Mouse (Mus musculus) megakaryocyte, adult 5-6 weeks (primary cell): ENCODE measurements around the gene C2cd2l. TPM values are rescaled to one million over a fixed set of nuclear protein-coding genes. Genes with fewer than 3 reads are reported as not detected.
"Not testable (repeated sequence)": the region's sequence is repeated elsewhere in the genome, so short reads cannot be mapped to it uniquely, and the experiment has no call there.

Experiments used
- ATAC-seq: 2 replicates; pipeline ENCODE4 v1.8.0; 2016; ENCODE audit warnings: mild to moderate bottlenecking, inconsistent platforms; ENCODE audit not compliant: poor library complexity, severe bottlenecking
- total RNA-seq, 2 experiments: library from RNA; stranded (forward) in 1 of 2; stranded (reverse) in 1 of 2; fragments of 153-499, 151-499 nt in 1 of 2; fragments of 221-1000, 200-1000 nt in 1 of 2; gene quantifications; 2 replicates each; pipeline versions ENCODE4 v1.2.3 to v1.2.4; 2015 to 2017

The C2cd2l gene
- total RNA-seq, 2 experiments from 2014 or later: 13.4 to 16.4 TPM

DNA sequence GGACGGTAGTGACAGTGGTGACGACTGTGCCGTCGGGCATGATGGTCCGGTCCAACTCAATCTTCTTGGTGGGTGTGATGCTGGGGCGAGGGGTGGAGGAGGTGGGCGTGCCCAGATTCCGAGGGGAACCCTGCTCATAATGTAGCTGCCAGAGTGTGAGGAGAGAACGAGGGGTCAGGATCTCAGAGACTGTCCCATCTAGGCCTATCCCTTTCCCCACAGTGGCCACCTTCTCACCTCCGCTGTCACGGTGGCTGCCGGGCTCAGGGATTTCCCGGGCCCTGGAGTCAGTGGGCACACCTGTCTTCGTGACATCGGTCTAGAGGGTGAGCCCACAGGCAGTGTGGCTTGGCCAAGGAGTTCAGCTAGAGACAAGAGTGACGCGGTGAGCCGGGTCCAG, 5.2 kb downstream of the C2cd2l start:
- ATAC-seq: no peak

DNA sequence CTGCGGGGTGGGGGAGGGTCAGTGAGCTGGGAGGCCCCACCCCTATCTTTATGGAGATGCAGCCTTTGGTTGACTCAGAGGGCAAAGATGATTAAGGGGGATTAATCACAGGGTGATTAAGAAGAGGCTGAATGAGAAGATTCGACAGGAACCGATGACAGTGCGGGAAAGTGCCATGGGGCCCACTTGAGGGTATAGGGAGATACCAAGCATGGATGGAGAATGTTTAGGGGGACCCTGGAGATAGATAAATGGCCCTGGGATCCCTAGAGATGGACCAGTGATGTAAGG, 5.9 kb downstream of the C2cd2l start:
- no peak for ATAC-seq

DNA sequence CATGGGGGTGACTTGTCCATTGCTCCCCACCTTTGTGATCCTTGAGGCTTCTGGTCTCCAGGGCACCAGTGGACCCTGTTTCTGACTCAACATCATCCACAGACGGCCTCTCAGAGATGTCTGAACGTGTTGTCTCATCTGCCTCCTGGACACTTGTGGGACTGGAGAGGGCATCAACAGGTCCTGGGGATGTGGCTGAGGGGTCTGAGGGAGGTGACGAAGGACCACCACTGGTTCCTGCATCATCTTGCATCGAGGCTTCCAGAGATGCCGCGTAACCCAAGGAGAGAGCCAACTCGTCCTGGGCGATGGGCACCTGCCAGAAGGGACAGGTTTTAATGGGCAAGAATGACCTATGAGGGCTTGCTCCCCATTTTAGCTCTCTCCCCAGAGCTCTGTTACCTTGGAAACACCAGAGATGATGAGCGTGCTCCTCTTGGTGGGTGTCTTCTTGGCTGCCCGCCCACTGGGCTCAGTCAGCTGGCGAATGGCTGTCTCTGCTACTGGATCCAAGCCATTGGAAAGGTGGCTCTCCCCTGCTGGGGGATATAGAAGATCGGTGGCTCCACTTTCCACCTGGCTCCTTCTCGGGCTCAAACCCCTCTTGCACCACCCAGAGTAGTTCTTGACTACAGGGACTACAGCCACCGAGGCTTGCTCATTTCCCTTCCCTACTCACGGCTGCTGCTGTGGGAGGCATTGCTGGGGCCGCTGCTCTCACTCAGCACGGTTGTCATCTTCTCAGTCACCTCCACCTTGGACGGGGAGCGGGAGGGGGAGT, 6.4 kb downstream of the C2cd2l start:
- ATAC-seq: no peak

DNA sequence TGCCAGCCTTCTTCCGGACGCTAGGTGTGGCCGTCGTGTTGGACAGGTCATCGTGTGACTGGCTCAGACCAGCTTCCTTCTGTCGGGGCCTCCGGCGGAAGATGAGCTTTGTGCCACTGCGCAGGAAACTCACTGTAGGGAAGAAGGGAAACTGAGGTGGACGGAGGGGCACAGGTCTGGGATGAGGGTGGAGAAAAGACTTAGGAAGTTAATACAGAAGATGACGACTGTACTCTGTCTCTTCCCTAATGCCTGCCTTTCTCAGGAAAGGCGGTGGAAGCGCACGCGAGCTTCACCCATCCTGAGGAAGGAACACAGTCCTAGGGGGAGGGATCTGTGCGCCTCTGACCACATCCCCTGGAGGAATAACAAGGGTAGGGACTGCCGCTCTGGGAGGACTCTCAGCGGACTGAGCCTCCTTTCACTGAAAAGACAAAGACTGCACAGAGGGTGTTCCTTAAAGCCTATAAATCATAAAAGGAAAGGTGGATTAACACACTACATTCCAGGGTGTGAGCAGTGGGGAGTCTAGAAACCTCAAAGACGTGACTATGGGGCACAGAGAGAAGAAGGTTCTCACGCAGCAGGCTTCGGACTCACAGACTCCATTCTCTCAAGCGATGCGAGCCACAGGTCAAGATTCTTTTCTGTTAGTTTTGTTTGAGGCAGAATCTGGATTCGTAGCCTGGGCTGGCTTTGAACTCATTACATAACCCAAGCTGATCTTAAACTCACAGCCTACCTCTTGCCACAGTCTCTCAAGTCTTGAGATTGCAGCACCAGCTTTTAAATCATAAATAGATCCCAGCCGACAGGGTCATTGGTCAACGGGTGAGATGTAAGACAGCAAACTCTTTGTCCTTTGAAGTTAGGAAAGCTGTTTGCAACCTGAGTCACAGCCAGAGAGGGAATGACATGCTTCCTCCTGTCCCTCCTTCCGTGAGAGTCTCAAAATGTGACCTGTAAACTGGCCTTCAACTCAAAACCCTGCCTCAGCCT, 8.7 kb downstream of the C2cd2l start:
- ATAC-seq: no peak

DNA sequence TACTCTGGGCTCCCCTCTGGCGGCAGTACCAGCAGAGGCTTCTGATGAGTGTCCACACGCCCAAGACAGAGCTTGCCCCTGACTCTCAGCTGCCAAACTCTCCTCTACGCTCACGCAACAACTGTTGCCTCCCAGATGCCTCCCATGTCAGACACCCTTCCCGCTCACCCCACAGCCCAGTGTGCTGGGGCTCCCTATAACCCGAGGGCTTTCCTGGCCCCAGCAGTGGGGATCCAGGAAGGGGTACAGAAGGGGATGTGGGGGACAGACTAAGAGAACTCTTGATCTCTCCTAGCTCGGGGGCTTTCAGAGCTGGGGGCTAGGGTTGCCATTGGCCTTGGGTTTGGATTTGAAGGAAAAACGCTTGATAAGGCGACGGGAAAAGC, 9.3 kb downstream of the C2cd2l start:
- ATAC-seq: no peak

DNA sequence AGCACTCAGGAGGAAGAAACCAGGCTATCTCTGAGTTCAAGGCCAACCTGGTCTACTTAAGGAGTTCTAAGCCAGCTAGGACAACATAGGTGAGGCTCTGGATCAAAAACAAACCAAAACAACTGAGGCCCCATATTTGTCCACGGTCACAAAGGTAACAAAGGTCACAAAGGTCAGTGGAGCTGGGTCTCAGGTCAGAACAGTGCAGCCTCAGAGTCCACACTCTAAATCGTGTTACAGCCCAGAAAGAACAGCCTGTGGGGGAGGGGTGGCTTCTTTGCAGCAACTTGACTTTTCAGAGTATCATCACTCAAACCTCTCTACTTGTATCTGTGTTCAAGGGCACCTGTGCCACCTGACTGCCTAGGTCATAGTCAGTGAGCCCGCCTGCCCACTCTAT, 10.3 kb downstream of the C2cd2l start:
- ATAC-seq: no peak

DNA sequence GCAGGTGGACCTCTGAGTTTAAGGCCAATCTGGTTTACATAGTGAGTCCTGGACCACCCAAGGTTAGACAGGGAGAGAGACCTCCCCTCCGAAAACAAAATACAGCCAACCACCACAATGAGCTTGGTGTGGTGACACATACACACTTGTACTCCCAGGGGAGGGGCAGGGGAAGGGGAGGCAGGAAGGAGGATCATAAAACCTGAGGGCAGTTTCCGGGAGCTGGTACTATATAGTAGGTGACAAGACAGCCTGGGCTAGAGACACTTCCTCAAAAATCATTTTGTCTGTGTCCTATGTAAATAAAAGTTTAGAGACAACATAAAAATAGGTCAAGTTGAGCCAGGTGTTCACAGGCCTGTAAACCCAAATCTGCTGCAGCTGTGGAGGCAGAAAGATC, 12.8 kb downstream of the C2cd2l start:
- ATAC-seq: no peak

DNA sequence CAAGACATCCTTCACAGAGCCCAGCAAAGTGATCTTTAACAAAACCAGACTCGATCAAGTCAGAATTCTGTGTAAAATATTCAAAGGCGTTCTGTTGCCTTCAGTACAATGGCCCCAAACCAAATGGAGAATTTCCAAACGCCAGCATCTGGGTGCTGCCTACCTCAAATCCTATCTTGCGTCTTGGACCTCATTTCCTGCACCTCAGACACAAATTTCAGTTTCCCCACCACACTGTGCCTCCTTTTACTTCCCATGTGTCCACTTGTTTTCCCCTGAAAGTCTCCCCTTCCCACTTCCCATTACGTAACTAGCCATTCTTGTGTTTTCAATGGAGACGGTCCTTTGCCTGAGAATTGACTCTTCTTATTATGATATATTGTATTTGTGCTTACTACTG, 13.6 kb downstream of the C2cd2l start:
- ATAC-seq: no peak

DNA sequence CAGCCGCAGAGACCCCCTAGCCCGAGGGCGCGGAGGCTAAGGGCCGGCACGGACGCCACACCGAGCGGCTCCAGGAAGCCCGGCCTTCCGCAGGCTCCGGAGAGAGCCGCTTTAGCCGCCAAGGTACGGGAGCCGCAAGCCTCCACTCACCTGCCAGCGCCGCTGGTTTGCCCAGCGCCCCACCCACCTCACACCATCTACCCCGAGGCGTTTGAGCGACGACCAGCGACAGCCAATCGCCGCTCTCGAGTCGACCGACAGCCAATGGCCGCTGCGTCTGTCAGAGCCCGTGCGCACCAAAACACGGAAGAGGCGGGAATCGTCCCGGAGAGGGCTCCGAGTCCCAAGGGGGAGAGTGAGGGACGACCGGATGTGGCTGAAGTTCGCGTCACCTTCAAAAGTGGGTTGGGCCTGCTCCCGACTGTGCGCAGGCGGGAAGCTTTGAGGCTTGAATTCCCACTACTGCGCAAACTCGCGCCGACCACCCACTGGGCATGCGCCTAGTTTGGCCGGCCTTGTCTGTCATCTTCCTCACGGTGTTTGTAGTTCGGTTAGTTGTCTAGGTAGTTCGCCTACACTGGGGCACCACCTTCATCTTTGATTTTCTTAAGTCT, 14.5 kb downstream of the C2cd2l start, which contains the start of gene Hinfp:
TSS of gene Hinfp (minus strand) at position 206 of the 614 bp plus-strand sequence.
- peak; percentile 99 for ATAC-seq

DNA sequence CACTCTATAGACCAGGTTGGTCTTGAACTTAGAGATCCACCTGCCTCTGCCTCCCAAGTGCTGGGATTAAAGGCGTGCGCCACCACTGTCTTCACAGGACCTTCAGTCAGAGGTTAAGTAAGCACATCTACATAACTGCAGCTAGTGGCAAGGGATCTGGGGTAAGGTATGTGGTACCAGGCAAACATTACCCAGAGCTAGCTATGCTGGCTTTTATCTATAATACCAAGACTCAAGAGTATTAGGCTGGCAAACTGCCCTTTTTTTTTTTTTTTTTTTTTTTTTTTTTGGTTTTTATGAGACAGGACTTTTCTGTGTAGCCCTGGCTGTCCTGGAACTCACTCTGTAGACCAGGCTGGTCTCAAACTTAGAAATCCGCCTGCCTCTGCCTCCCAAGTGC, 20.1 kb downstream of the C2cd2l start:
- ATAC-seq: not testable (repeated sequence)

DNA sequence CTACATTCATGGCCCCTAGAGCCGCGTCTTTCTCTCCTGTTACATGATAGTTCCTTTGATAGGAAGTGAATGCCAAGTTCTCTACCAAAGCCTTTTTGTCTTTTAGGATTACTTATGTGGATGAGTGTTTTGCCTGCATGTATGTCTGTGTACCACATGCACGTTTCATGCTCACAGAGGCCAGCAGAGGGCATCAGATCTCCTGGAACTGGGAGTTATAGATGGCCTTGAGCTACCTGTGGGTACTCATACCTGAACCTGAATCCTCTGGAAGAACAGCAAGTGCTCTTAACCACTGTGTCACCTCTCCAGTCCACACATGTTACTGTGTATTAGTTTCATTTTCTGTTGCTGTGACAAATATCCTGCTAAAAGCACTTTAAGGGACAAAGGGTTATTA, 27.6 kb downstream of the C2cd2l start:
- peak; percentile 72 for ATAC-seq

DNA sequence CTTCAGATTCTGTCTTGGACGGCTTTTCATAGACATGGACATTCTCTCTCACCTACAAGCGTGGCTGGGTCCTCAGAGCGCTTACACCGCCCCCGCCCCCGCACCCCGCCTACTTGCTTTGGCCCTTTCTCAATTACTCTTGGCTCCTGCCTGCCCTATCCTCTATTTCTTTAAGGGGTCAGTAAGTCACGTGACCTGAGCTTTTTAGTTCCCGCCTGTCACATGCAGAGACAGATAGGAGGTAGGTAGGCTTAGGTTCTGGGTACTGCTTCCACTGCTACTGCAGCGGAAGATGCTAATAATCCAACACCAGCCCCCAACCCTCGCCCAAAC, 31.2 kb downstream of the C2cd2l start:
- ATAC-seq: no peak

DNA sequence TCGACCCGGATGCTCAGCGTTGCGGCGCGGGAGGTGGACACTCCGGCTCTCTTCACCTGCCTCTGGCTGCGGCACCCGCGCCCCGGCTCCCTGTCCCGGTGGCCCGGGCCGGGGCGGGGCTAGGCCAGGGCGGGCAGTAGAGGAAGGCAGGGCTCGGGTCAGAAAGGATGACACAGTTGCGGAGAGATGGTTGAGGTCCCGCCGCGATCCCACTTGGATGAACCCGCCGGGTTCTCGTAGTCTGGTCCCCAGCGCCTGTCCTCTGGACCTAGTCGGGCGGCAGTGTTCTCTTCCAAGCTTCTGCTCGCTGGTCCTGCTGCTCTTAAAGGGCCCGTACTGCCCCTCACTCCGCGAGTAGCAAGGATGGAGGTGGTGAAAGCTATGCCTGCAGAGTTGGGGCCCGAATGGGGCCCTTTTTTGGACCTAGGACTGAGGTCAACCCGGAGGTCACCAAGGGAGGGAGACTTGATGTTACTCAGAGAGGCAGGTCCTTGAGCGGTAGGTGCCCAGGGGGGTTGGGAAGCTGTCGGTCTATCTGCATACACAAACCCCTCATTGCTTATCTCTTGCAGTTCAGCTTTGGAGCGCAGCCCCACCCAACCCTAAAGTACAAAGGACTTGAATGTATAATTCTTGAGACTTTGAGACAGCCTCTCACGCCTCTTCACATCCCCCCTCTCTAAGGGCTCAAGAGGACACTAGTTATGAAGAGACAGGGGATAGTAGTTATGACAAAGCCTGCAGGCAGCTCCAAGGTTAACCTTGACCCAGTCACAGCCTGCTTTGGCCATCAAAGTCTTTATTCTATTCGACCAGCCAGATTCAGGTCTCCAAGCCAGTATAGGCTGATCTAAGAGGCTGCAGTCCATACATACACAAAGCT, 31.8 kb downstream of the C2cd2l start, which contains the start of gene Abcg4:
TSS of gene Abcg4 (minus strand) at position 540 of the 883 bp plus-strand sequence.
- ATAC-seq: peak; percentile 41

DNA sequence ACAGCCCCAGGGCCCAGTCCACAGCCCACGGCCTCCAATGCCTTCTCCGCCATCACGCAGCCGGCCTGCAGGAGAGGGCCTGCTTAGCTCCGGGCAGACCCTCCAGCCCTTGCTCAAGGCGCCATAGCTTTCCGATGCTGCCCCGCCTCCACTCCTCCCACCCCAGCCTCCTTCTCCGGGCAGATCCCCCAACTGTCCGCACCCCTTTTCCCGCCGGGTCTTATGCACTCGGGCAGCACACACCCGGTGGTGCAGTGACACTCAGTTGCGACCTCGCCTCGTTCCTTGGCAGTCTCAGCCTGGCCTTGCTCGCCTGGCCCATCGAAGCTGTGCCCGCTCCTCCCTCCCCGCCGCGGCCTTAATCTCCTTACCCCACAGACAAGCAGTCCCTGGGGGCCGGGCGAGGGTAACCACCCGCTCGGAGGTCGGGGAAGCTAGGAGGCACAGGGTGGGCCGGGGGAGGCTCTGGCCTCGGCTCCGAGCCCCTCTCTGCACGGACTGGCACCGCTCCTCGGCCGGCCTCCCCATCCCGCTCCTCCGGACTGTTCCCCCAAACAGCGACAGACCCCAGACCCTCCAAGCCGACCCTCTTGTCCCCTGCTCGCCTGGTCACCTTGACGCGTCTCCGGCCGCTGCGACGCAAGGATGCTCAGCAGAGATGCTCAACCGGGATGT, 32.5 kb downstream of the C2cd2l start:
- ATAC-seq: peak; percentile 25; the same call in 1 of the 2 replicates

DNA sequence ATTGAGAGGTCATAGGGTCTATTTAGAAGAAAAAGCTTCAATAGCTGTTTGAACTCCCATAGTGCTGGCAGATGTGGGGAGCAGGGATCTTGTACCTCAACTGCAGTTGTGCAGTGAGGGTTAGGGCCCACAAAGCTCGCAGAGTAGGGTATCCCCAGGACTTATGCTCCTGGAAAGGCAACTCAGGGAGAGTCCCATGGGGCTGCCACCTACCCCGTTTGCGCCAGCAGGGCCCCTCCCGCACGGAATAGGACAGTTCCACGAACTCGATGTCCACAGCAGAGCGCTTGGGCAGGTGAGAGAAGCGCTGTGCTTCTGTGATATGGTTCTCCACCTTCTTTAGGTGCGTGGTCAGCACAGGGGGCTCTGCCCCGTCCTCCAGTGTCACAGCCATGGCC, 33.1 kb downstream of the C2cd2l start:
- 0 out of 2 replicates have a peak, but pooled peaks have one; percentile 5 for ATAC-seq

DNA sequence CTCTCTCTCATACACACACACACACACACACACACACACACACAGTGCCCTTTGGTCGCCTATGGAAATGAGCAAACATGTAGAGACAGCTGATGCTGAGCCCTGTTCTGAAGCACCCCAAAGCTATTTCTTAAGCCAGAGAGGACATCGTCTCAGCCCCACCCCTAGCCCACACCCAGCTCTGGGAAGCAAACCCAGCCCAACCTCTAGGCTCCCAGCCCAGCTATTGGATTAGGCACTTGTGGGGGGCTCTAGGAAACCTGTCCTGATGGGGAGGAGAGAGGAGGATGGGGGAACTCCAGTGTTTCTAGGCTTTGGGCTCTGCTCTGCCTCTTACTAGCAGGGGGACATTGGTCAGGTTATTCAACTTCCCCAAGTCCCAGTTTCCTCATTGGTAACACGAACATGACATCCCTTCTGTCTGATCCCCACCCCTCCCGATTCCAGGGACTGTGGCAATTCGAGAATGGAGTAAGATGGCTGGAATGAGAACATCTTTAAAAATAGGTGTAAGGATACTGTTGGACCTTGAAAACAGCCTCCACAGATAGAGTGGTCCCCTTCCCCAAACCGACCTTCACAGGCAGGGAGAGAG, 33.7 kb downstream of the C2cd2l start:
- ATAC-seq: peak; percentile 39

DNA sequence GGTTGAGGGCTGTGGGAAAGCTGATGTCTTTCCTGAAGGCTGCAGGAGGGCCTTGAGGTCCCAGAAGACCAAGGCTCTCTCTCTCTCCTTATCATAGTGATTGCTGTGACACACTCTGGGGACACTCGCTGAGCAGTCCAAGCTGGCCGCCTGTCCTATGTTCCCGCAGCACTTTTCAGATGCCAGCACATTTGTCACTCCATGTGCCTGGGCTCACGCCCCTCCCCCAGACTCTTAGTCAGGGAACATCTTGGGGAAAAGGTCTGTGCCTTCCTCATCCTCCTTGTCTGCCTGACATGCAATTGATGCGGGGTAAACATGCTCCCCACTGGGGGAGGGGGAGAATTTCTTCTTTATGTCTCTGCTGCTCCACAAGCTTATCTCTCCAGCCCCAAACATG, 36.9 kb downstream of the C2cd2l start:
- no peak for ATAC-seq

DNA sequence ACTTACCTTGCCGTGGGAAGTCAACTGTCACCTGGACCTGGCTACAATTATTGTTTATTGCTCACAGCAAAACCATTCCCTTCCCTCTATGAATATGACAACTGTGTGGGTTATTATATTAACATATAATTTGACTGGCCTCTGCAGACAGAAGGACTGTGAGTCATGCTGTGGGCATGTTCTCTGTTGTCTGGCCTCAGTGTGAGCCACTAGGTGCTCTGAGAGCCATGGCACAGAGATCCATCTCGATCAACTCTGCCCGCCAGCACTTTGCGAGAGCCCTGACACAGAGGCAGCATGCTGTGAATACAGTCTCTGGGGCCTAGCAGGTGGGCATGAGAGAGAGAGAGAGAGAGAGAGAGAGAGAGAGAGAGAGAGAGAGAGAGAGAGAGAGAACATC, 50.1 kb downstream of the C2cd2l start:
- ATAC-seq: no peak

DNA sequence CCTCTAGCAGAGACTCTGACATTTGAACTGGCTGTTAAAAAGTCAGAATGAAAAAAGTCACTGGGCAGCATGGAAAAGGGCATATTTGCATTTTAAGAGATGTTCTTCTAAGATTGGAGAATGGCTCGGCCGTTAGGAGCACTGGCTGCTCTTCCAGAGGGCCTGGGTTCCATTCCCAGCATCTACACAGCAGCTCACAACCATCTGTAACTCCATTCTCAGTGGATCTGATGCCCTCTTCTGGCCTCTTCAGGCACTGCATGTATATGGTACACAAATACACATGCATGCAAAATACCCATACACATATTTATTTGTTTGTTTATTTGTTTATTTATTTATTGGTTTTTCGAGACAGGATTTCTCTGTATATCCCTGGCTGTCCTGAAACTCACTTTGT, 51.0 kb downstream of the C2cd2l start:
- no peak for ATAC-seq

DNA sequence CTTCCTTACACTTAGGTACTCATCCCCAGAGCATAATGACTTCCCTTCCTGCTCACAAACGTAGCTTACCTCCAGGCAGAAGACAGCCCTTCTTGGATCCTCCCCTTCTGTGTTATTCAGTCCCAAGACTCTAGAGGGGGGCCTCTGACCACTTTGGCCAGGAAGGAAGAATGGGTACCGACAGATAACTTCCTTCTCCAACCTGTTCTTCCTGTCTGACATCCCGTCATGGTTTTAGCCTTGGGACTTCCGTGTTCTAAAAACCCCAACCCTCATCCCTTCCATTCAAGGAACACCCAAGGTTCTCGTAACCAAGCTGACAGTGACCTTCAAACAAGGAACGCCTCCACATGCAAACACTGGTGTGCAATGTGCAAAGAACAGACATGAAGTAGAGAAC, 51.7 kb downstream of the C2cd2l start, which contains the start of gene Nlrx1:
TSS of gene Nlrx1 (minus strand) at position 168 of the 400 bp plus-strand sequence.
- ATAC-seq: peak; percentile 72
